Mouse (Mus musculus) spleen, postnatal 14 days (tissue): ENCODE results near the gene Olfr295.

Experiments
- DNase-seq, 2 experiments: peaks; one replicate each; pipeline ENCODE4 v3.0.0; 2021 to 2022; ENCODE audit warnings: low spot score in 2 of 2

Olfr295 gene

DNA sequence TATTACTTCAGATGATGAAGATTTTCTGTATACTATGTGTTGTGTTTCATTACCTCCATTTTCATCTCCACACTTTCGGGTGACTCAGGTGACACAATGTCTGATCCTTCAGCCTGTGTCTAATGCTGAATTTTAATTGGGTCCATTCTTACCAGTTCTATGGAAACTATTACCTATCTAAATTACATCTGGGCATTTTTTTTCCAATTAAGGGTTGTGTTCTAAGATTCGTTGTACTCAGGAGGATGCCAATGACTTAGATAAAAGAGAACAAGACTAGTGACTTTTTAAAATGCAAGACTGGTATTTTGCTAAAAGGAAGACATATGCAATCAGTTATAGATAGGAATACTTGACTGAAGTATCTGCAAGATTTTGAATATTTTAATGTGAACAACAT, at the start of gene Olfr295:
Gene Olfr295 (plus strand): TSS at position 301 of the 400 bp plus-strand sequence.
- DNase-seq, result no peak

DNA sequence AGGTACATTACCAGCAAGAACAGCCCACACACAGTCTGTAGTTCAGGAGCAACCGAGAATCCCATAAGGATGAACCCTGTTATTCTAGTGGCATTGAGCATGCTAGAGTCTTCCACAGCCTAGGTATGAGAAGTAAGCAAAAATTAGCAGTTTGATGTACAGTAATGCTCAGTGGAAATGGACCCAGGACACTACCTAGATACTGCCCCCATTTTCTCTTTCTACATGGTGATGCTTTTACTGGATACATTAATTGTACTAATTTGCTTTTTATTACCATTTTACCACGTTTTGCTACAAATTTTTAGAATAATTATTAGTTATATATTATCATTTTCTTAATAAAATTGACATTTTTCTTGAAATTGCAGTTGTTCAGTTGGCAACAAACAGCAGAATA, 32.9 kb downstream of the Olfr295 start, which contains the start of gene Olfr294:
Gene Olfr294 (minus strand): TSS at position 101 of the 400 bp plus-strand sequence.
- DNase-seq, result no peak
